Mouse (Mus musculus): ENCODE results near the gene Ifi35.
A peak's percentile ranks its signal among the peaks of the same experiment; 100 is the strongest.
"Not testable (repeated sequence)": the region's sequence is repeated elsewhere in the genome, so short reads cannot be mapped to it uniquely, and the experiment has no call there.

The Ifi35 gene

DNA sequence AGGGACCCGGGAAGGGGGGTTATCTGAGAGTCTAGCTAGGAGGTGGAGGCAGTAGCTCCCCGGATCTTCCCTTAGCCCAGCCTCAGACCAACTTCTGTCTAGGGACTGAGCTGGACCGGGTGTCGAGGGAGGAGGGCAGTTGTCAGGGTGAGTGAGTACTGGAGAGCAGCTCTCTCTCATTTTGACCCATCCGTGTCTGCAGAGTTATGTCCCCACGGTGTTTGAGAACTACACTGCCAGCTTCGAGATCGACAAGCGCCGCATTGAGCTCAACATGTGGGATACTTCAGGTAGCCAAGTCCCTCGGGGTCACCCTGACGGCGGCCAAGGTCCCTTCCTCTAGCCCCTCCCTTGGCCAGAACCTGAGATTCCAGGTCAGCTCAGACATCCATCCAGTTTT is 20.5 kb downstream of the Ifi35 start:
- no peak for DNase-seq (ENCODE audit: extremely low read depth, low read depth)

- DNase-seq (ENCODE audit: extremely low read depth, low read depth) = no peak
Observed at GRCm38 (mm10) chr11:101469155-101469554, 20.9 kb downstream of the Ifi35 start.

- no peak for DNase-seq (ENCODE audit: extremely low read depth, low read depth)
Observed at GRCm38 (mm10) chr11:101470206-101470605, 22.0 kb downstream of the Ifi35 start.

DNA sequence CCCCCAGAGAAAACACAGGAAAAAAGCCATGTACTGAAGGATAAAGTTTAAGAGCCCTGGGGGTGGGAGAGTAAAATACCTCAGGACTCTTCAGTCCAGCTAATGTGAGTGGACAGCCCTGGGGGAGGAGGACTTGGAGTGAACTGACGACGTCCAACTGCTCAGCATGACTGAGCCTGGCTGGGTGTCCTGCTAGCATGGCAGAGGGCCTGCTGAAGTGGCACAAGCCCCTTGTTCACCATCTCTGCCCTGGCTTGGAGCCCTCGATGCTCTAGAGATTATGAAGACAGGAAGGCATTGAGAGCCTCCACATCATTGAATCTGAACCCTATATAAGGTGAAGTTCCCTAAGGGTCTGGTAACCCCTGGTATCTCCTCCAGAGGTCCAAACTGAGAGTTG is 23.7 kb downstream of the Ifi35 start:
- no peak for DNase-seq (ENCODE audit: extremely low read depth, low read depth)

GRCm38 (mm10) chr11:101472336-101472735 is 24.1 kb downstream of the Ifi35 start:
- no peak for DNase-seq (ENCODE audit: extremely low read depth, low read depth)

DNA sequence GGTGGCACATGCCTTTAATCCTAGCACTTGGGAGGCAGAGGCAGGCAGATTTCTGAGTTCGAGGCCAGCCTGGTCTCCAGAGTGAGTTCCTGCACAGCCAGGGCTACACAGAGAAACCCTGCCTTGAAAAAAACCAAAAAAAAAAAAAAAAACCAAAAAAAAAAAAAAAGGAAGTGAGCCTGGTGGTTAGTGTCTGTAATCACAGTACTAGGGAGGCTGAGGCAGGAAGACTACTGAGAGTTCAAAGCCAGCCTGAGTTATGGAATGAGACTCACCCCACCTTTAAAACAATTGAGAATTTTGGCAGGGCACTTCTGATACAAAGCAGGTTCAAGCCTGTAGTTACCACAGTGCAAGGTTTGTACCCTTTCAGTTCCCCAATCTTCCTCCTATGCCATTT is 25.5 kb downstream of the Ifi35 start:
- DNase-seq (ENCODE audit: extremely low read depth, low read depth) = not testable (repeated sequence)

GRCm38 (mm10) chr11:101474298-101474697 is 26.1 kb downstream of the Ifi35 start:
- DNase-seq (ENCODE audit: extremely low read depth, low read depth) = no peak

DNA sequence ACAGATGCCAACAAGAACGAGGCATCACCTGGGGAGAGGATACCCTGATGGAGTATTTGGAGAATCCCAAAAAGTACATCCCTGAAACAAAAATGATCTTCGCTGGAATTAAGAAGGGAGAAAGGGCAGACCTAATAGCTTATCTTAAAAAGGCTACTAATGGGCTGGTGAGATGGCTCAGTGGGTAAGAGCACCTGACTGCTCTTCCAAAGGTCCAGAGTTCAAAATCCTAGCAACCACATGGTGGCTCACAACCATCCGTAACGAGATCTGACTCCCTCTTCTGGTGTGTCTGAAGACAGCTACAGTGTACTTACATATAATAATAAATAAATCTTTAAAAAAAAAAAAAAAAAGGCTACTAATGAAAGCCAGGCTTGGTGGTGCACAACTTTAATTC is 28.2 kb downstream of the Ifi35 start:
- not testable (repeated sequence) for DNase-seq (ENCODE audit: extremely low read depth, low read depth)

- DNase-seq (ENCODE audit: extremely low read depth, low read depth) = no peak
Observed at GRCm38 (mm10) chr11:101477194-101477551, 29.0 kb downstream of the Ifi35 start.

GRCm38 (mm10) chr11:101477552-101478211 is 29.5 kb downstream of the Ifi35 start:
- DNase-seq (ENCODE audit: extremely low read depth, low read depth) = no peak

DNA sequence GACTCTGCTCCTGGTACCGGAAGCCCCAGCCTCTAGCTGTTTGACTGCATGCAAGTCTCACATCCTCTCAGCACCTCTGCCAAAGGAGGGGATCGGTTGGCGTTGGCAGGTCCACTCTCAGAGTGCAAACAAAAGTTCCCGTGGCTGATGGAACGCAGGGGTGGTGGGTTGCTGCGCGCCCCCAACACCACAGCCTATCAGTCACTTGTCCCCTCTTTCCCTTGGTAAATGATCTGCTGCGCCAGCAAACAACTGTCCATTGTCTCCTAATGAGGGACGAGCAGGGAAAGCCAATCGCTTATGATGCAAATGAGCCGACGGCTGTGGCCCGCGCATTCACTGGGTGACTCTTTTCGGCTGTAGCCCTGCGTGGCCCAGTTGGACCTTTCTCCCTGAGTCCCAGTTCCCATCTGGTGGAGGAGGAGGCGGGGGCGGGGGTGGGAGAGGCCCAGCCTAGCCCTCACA is 31.0 kb downstream of the Ifi35 start:
- no peak for DNase-seq (ENCODE audit: extremely low read depth, low read depth)

GRCm38 (mm10) chr11:101480912-101481311 is 32.7 kb downstream of the Ifi35 start:
- no peak for DNase-seq (ENCODE audit: extremely low read depth, low read depth)

- DNase-seq (ENCODE audit: extremely low read depth, low read depth) = no peak
Observed at GRCm38 (mm10) chr11:101483804-101484203, 35.6 kb downstream of the Ifi35 start.

- no peak for DNase-seq (ENCODE audit: extremely low read depth, low read depth)
Observed at GRCm38 (mm10) chr11:101484245-101484644, 36.0 kb downstream of the Ifi35 start.

DNA sequence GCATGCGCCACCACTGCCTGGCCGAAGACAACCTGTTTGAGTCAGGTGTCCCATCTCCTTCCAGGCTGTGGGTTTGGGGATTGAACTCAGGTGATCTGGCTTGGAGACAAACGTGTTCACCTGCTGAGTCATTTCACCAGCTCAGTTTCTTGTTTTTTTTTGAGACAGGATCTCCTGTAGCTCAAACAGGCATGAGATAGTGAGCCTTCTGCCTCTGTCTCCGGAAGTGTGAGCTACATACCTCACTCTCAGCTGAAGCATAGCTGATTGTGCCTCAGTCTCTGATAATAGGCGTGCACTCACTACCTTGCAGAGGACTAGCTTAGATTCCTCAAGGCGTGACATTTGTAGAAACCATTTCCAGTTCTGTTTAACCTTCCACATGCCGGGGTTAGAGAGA is 36.6 kb downstream of the Ifi35 start:
- peak; percentile 65 for DNase-seq (ENCODE audit: extremely low read depth, low read depth)

DNA sequence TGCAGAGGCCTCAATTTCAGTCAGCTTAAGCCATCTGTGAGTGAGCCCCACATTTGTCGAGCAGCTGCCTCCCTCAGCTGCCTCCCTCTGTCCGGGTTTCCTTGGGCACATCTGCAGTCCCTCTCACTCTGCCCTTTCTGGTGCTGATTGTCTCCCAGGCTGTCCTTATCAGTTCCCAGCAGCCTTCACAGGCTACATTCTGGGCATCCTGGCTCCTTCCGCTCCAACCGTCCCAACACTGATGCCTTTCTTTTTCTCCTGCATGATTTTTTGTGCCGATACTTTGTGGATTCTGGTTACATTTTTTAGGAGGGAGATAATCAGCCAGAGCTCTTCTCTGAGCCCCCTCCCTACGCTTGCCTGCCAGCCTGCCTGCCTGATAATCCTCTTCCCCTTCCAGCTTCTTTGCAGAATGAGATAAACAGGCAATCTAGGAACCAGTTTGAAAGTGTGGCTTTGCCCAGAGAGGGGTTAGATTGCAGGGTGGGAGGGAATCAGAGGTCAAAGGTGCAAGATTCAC is 37.4 kb downstream of the Ifi35 start:
- peak; percentile 96 for DNase-seq (ENCODE audit: extremely low read depth, low read depth)

- DNase-seq (ENCODE audit: extremely low read depth, low read depth) = no peak
Observed at GRCm38 (mm10) chr11:101486126-101486525, 37.9 kb downstream of the Ifi35 start.

DNA sequence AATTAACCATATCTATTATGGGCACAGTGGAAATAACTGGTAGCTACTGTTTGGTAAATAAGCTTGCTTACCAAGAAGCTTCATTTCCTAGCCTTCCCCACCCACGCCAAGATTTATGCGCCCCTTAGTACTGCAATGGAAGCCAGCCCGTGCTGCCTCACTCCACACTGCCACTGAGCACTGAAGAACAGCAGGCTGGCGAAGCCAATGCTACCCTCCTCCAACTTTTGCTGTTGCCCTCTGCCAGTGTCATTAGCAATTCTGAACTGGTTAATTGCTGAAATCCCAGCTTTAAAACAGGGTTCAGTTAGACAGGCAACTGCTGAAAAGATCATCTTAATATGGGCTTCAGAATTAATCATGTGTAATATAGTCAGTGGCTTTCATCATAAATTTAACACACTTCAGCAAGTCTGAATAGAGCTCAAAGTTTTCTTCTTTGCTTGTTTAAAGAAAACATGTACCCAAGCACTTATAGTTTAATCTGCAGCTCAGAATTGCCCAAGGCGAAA is 58.1 kb downstream of the Ifi35 start:
- DNase-seq (ENCODE audit: extremely low read depth, low read depth) = no peak

- no peak for DNase-seq (ENCODE audit: extremely low read depth, low read depth)
Observed at GRCm38 (mm10) chr11:101507090-101507489, 58.9 kb downstream of the Ifi35 start.
